Mouse (Mus musculus) heart, embryonic 11.5 days (tissue): ENCODE measurements around the gene Orm3. TPM values are rescaled to one million over a fixed set of nuclear protein-coding genes. Genes with fewer than 3 reads are reported as not detected.

ENCODE experiments used
- ATAC-seq: fragments of 200-750 bp; cut with Nextera tagmentation; replicated peaks from 2 replicates; pipeline ENCODE4 v1.8.0; 2017; ENCODE audit warnings: moderate library complexity; ENCODE audit not compliant: insufficient number of reproducible peaks, low FRiP score, low TSS enrichment
- H3K27ac ChIP-seq: fragments of 300-500 bp; sonication (generic); 2 replicates; pipeline ENCODE4 v1.5.1; 2014; ENCODE audit warnings: mild to moderate bottlenecking, low read depth, low read length
- H3K27me3 ChIP-seq: fragments of 300-500 bp; sonication (generic); 2 replicates; pipeline ENCODE4 v1.6.1; 2014; ENCODE audit warnings: mild to moderate bottlenecking, low read length, mixed read lengths; ENCODE audit not compliant: control insufficient read depth, insufficient read depth
- H3K36me3 ChIP-seq: fragments of 300-500 bp; sonication (generic); 2 replicates; pipeline ENCODE4 v1.6.1; 2014; ENCODE audit warnings: mild to moderate bottlenecking, low read length, moderate library complexity, mixed read lengths; ENCODE audit not compliant: control insufficient read depth, insufficient read depth
- H3K4me1 ChIP-seq: fragments of 300-500 bp; sonication (generic); 2 replicates; pipeline ENCODE4 v1.6.1; 2014; ENCODE audit warnings: low read length; ENCODE audit not compliant: control insufficient read depth, insufficient read depth
- H3K4me2 ChIP-seq: fragments of 300-500 bp; sonication (generic); 2 replicates; pipeline ENCODE4 v1.6.1; 2014; ENCODE audit warnings: mild to moderate bottlenecking, moderate library complexity
- H3K4me3 ChIP-seq: fragments of 300-500 bp; sonication (generic); 2 replicates; pipeline ENCODE4 v1.5.1; 2014; ENCODE audit warnings: low read depth, low read length
- H3K9ac ChIP-seq: fragments of 300-500 bp; sonication (generic); 2 replicates; pipeline ENCODE4 v1.6.1; 2014; ENCODE audit warnings: mild to moderate bottlenecking, low read depth, low read length, moderate library complexity
- H3K9me3 ChIP-seq: fragments of 300-500 bp; sonication (generic); replicated peaks from 2 replicates; pipeline ENCODE4 v1.6.1; 2016; ENCODE audit warnings: low read length; ENCODE audit not compliant: control insufficient read depth
- WGBS: fragments of 180-500 bp; shearing (Covaris S2); extraction: QIAGEN DNeasy Blood & Tissue Kit; methylation state at CpG from one replicate; pipeline ENCODE4 v1.1.7; 2014; ENCODE audit not compliant: insufficient replicate concordance; 5-methylcytosine and 5-hydroxymethylcytosine counted together
- polyA plus RNA-seq: library from polyadenylated mRNA; unstranded; fragments of >200 nt; fragmentation: Nextera tagmentation; extraction: Ambion mirVana; gene quantifications from 2 replicates; pipeline ENCODE4 v1.2.1, GENCODE M21; 2014

Orm3 gene
- polyA plus RNA-seq, 1 experiment from 2014 or later = not detected

- peaks cover 8% of the 10 kb centered on the region for H3K36me3 ChIP-seq
- H3K4me2 ChIP-seq = no peak overlapping the region
- no peak overlapping the region for H3K4me3 ChIP-seq
- no peaks in the 10 kb centered on the region for H3K27me3 ChIP-seq
- WGBS = 67% methylated on average over 7 of the region's 7 CpGs
- no peak overlapping the region for H3K27ac ChIP-seq
- no peaks in the 10 kb centered on the region for H3K9me3 ChIP-seq
- H3K4me1 ChIP-seq = no peaks in the 10 kb centered on the region
- no peak overlapping the region for H3K9ac ChIP-seq
- no peak for ATAC-seq
These were observed 21.5 kb downstream of the Orm3 start for GRCm38 (mm10) chr4:63377483-63377882.

GRCm38 (mm10) chr4:63382676-63383369 is 26.9 kb downstream of the Orm3 start:
- ATAC-seq = no peak
- 74% methylated on average over 4 of the region's 4 CpGs for WGBS
- H3K4me1 ChIP-seq = no peaks in the 10 kb centered on the region
- peaks cover 8% of the 10 kb centered on the region for H3K36me3 ChIP-seq
- H3K4me2 ChIP-seq = no peak overlapping the region
- no peak overlapping the region for H3K4me3 ChIP-seq
- no peaks in the 10 kb centered on the region for H3K9me3 ChIP-seq
- H3K9ac ChIP-seq = no peak overlapping the region
- H3K27ac ChIP-seq = no peak overlapping the region
- no peaks in the 10 kb centered on the region for H3K27me3 ChIP-seq

- Histone ChIP-seq H3K9ac (no peak overlapping the region), H3K9me3 (no peaks in the 10 kb centered on the region), H3K4me2 (no peak overlapping the region), H3K36me3 (peaks cover 8% of the 10 kb centered on the region), H3K4me3 (no peak overlapping the region), H3K4me1 (no peaks in the 10 kb centered on the region), H3K27ac (no peak overlapping the region), H3K27me3 (no peaks in the 10 kb centered on the region)
- 78% methylated on average over 12 of the region's 12 CpGs for WGBS
- ATAC-seq = no peak
These were observed 27.5 kb downstream of the Orm3 start for GRCm38 (mm10) chr4:63383474-63383873.

GRCm38 (mm10) chr4:63384262-63384661 is 28.3 kb downstream of the Orm3 start:
- no peak overlapping the region for H3K4me3 ChIP-seq
- H3K4me2 ChIP-seq = no peak overlapping the region
- H3K36me3 ChIP-seq = peaks cover 5% of the 10 kb centered on the region
- 87% methylated on average over 4 of the region's 4 CpGs for WGBS
- H3K27me3 ChIP-seq = no peaks in the 10 kb centered on the region
- no peak overlapping the region for H3K27ac ChIP-seq
- no peak overlapping the region for H3K9ac ChIP-seq
- no peaks in the 10 kb centered on the region for H3K9me3 ChIP-seq
- H3K4me1 ChIP-seq = no peaks in the 10 kb centered on the region
- no peak for ATAC-seq

- Histone ChIP-seq H3K27me3 (no peaks in the 10 kb centered on the region), H3K4me1 (no peaks in the 10 kb centered on the region), H3K27ac (no peak overlapping the region), H3K36me3 (peaks cover 4% of the 10 kb centered on the region), H3K9ac (no peak overlapping the region), H3K4me2 (no peak overlapping the region), H3K9me3 (no peaks in the 10 kb centered on the region), H3K4me3 (no peak overlapping the region)
- no peak for ATAC-seq
- 78% methylated on average over 3 of the region's 3 CpGs for WGBS
These were observed 29.3 kb downstream of the Orm3 start for GRCm38 (mm10) chr4:63385253-63385652.

DNA sequence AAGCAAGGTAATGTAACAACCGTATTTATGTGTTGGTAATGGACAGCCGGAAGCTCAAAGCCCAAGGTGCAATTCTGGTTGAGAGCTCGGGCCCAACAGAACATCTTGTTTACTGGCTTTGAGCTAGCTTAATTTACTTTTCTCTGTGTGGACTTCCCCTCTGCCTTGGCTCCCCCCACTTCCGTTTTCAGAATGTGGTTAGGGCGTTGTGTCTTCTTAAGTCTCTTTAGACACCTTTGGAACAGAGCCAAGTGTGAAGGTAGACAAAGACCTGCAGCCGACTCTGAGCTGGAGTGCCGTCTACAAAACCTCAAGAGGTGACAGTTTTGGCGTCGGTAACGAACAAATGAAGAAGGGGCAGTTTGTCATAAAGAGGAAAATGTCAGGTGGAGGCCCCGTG is 29.8 kb downstream of the Orm3 start:
- Histone ChIP-seq H3K9me3 (no peaks in the 10 kb centered on the region), H3K9ac (no peak overlapping the region), H3K4me3 (no peak overlapping the region), H3K4me2 (no peak overlapping the region), H3K27me3 (no peaks in the 10 kb centered on the region), H3K4me1 (no peaks in the 10 kb centered on the region), H3K27ac (no peak overlapping the region), H3K36me3 (peaks cover 2% of the 10 kb centered on the region; the same call in 1 of the 2 replicates)
- 83% methylated on average over 11 of the region's 11 CpGs for WGBS
- no peak for ATAC-seq

GRCm38 (mm10) chr4:63388029-63388428 is 32.1 kb downstream of the Orm3 start:
- H3K27ac ChIP-seq = no peak overlapping the region
- peaks cover 6% of the 10 kb centered on the region for H3K4me1 ChIP-seq
- no peaks in the 10 kb centered on the region for H3K27me3 ChIP-seq
- H3K4me3 ChIP-seq = no peak overlapping the region
- no peak overlapping the region for H3K4me2 ChIP-seq
- WGBS = 70% methylated on average over 6 of the region's 6 CpGs
- H3K9me3 ChIP-seq = no peaks in the 10 kb centered on the region
- H3K9ac ChIP-seq = no peak overlapping the region
- no peak for ATAC-seq
- no peaks in the 10 kb centered on the region; the same call in 1 of the 2 replicates for H3K36me3 ChIP-seq

- no peak overlapping the region for H3K27ac ChIP-seq
- H3K9ac ChIP-seq = no peak overlapping the region
- H3K4me3 ChIP-seq = no peak overlapping the region
- H3K27me3 ChIP-seq = no peaks in the 10 kb centered on the region
- H3K4me2 ChIP-seq = no peak overlapping the region
- no peaks in the 10 kb centered on the region for H3K9me3 ChIP-seq
- WGBS = 44% methylated on average over 8 of the region's 8 CpGs
- ATAC-seq = no peak
- no peaks in the 10 kb centered on the region; the same call in 1 of the 2 replicates for H3K36me3 ChIP-seq
- H3K4me1 ChIP-seq = peaks cover 6% of the 10 kb centered on the region
These were observed 33.3 kb downstream of the Orm3 start for GRCm38 (mm10) chr4:63389121-63389886.
